Mouse (Mus musculus) liver, adult 2 months (tissue): Measurements from ENCODE around the gene Olfr731. TPM values are rescaled to one million over a fixed set of nuclear protein-coding genes. Genes with fewer than 3 reads are reported as not detected.

Source experiments
- DNase-seq: peaks from one replicate; pipeline ENCODE4 v3.0.0-alpha.2; 2011; ENCODE audit warnings: low read depth, low spot score; ENCODE audit errors: extremely low read depth
- H3K27ac ChIP-seq: fragments of 200-500 bp; replicated peaks from 2 replicates; pipeline ENCODE4 v1.5.1; 2012; ENCODE audit warnings: low read depth, mild to moderate bottlenecking, control low read depth, inconsistent platforms, low read length; ENCODE audit not compliant: insufficient read depth
- H3K27me3 ChIP-seq: fragments of 200-500 bp; 2 replicates; pipeline ENCODE4 v1.6.1; 2012; ENCODE audit warnings: mild to moderate bottlenecking, moderate library complexity, low read length, inconsistent platforms; ENCODE audit not compliant: control insufficient read depth, insufficient read depth
- H3K36me3 ChIP-seq: fragments of 200-500 bp; 2 replicates; pipeline ENCODE4 v1.6.1; 2012; ENCODE audit warnings: low read length, inconsistent platforms; ENCODE audit not compliant: control insufficient read depth, insufficient read depth
- H3K4me1 ChIP-seq: fragments of 200-500 bp; 2 replicates; pipeline ENCODE4 v1.6.1; 2011; ENCODE audit warnings: low read length; ENCODE audit not compliant: control insufficient read depth, insufficient read depth
- H3K4me3 ChIP-seq: fragments of 200-500 bp; 2 replicates; pipeline ENCODE4 v1.5.1; 2011; ENCODE audit warnings: low read depth, mild to moderate bottlenecking, control low read depth, low read length, moderate library complexity; ENCODE audit not compliant: insufficient read depth
- H3K79me2 ChIP-seq: fragments of 200-500 bp; 2 replicates; pipeline ENCODE4 v1.6.1; 2012; ENCODE audit warnings: inconsistent platforms, mild to moderate bottlenecking, low read length, moderate library complexity; ENCODE audit not compliant: control insufficient read depth, insufficient read depth
- H3K9ac ChIP-seq: fragments of 200-500 bp; 2 replicates; pipeline ENCODE4 v1.6.1; 2012; ENCODE audit warnings: low read depth, mild to moderate bottlenecking, control low read depth, inconsistent platforms, low read length
- CTCF ChIP-seq: fragments of 200-500 bp; IDR thresholded peaks from 2 replicates; pipeline ENCODE4 v1.5.1; 2011; ENCODE audit warnings: low read depth, low read length, control low read depth
- POLR2A ChIP-seq: fragments of 200-500 bp; IDR thresholded peaks from 2 replicates; pipeline ENCODE4 v1.6.1; 2011; ENCODE audit warnings: low read length, control low read depth; ENCODE audit not compliant: insufficient read depth; ENCODE audit errors: extremely low read depth
- WGBS: fragments of 180-500 bp; shearing (Covaris S2); methylation state at CpG from one replicate; pipeline ENCODE4 v1.1.7; 2018; 5-methylcytosine and 5-hydroxymethylcytosine counted together
- polyA plus RNA-seq: library from polyadenylated mRNA; depleted of rRNA; stranded (reverse); fragments of >200 nt; gene quantifications from 2 replicates; pipeline ENCODE4 v1.2.3, GENCODE M21; 2012; rRNA removed
- total RNA-seq: library from RNA; depleted of rRNA; stranded (reverse); fragments of >200 nt; gene quantifications from 2 replicates; pipeline ENCODE4 v1.2.3, GENCODE M21; 2014; rRNA removed

Gene Olfr731
- total RNA-seq, result not detected in 2 replicates
- polyA plus RNA-seq, result not detected in 2 replicates

- DNase-seq, result no peak
- TF ChIP-seq POLR2A (no peak), CTCF (no peak)
Measured at GRCm38 (mm10) chr14:50241766-50242165, at the start of gene Olfr731. TSS of gene Olfr731 (minus strand) at chr14:50241866.

GRCm38 (mm10) chr14:50284106-50284505 lies 42.4 kb upstream of the Olfr731 start, which contains the start of gene Olfr732:
TSS of gene Olfr732 (minus strand) at chr14:50284206.
- WGBS, result 97% methylated on average over 1 of the region's 1 CpGs

More at GRCm38 (mm10) chr14:50241766-50242165, at the start of gene Olfr731:
- Histone ChIP-seq H3K27ac (no peak within 1 kb of the TSS), H3K36me3 (no peaks in the 10 kb centered on the region), H3K27me3 (no peaks in the 10 kb centered on the region), H3K4me1 (no peaks in the 10 kb centered on the region), H3K79me2 (no peaks in the 10 kb centered on the region), H3K9ac (no peak within 1 kb of the TSS), H3K4me3 (no peak within 1 kb of the TSS)
- WGBS, result 73% methylated on average over 4 of the region's 4 CpGs

GRCm38 (mm10) chr14:50188098-50188497 lies 53.6 kb downstream of the Olfr731 start, which contains the start of gene Olfr730:
TSS of gene Olfr730 (minus strand) at chr14:50188198.
- Histone ChIP-seq H3K27me3 (no peaks in the 10 kb centered on the region), H3K4me1 (no peaks in the 10 kb centered on the region), H3K9ac (no peak within 1 kb of the TSS), H3K36me3 (no peaks in the 10 kb centered on the region), H3K4me3 (no peak within 1 kb of the TSS), H3K27ac (no peak within 1 kb of the TSS), H3K79me2 (no peaks in the 10 kb centered on the region)
- TF ChIP-seq POLR2A (no peak), CTCF (no peak)
- 45% methylated on average over 1 of the region's 1 CpGs for WGBS
- no peak for DNase-seq

More at GRCm38 (mm10) chr14:50284106-50284505, 42.4 kb upstream of the Olfr731 start, which contains the start of gene Olfr732:
- H3K4me1 ChIP-seq, result no peaks in the 10 kb centered on the region
- no peak for DNase-seq
- no peak for TF ChIP-seq POLR2A
- TF ChIP-seq CTCF, result no peak
- no peaks in the 10 kb centered on the region for H3K79me2 ChIP-seq
- no peak within 1 kb of the TSS for H3K27ac ChIP-seq
- no peaks in the 10 kb centered on the region for H3K27me3 ChIP-seq
- no peak within 1 kb of the TSS for H3K4me3 ChIP-seq
- H3K36me3 ChIP-seq, result no peaks in the 10 kb centered on the region
- no peak within 1 kb of the TSS for H3K9ac ChIP-seq

Other genes starting within 250 kb of the Olfr731 start
- gene Olfr725, start 201.5 kb downstream of the Olfr731 start, total RNA-seq, result not detected in 2 replicates
- gene Olfr725, start 201.5 kb downstream of the Olfr731 start, polyA plus RNA-seq, result not detected in 2 replicates
- not detected in 2 replicates for gene Olfr726, start 150.9 kb downstream of the Olfr731 start, total RNA-seq
- not detected in 2 replicates for gene Olfr726, start 150.9 kb downstream of the Olfr731 start, polyA plus RNA-seq
- gene Olfr727, start 118.7 kb downstream of the Olfr731 start, total RNA-seq, result not detected in 2 replicates
- gene Olfr727, start 118.7 kb downstream of the Olfr731 start, polyA plus RNA-seq, result not detected in 2 replicates
- gene Olfr728, start 99.2 kb downstream of the Olfr731 start, total RNA-seq, result not detected in 2 replicates
- not detected in 2 replicates for gene Olfr728, start 99.2 kb downstream of the Olfr731 start, polyA plus RNA-seq
- gene Olfr729, start 89.0 kb downstream of the Olfr731 start, total RNA-seq, result not detected in 2 replicates
- not detected in 2 replicates for gene Olfr729, start 89.0 kb downstream of the Olfr731 start, polyA plus RNA-seq
- gene Olfr730, start 53.7 kb downstream of the Olfr731 start, total RNA-seq, result not detected in 2 replicates
- not detected in 2 replicates for gene Olfr730, start 53.7 kb downstream of the Olfr731 start, polyA plus RNA-seq
- not detected in 2 replicates for gene Olfr732, start 42.3 kb upstream of the Olfr731 start, total RNA-seq
- not detected in 2 replicates for gene Olfr732, start 42.3 kb upstream of the Olfr731 start, polyA plus RNA-seq
- not detected in 2 replicates for gene Olfr733, start 59.7 kb upstream of the Olfr731 start, total RNA-seq
- not detected in 2 replicates for gene Olfr733, start 59.7 kb upstream of the Olfr731 start, polyA plus RNA-seq
- gene Olfr734, start 84.9 kb upstream of the Olfr731 start, total RNA-seq, result not detected in 2 replicates
- gene Olfr734, start 84.9 kb upstream of the Olfr731 start, polyA plus RNA-seq, result not detected in 2 replicates
- gene Olfr735, start 107.0 kb upstream of the Olfr731 start, total RNA-seq, result not detected in 2 replicates
- gene Olfr735, start 107.0 kb upstream of the Olfr731 start, polyA plus RNA-seq, result not detected in 2 replicates
- 0.28 and 0.34 TPM in 2 replicates for gene Tlr11, start 116.0 kb upstream of the Olfr731 start, total RNA-seq
- gene Tlr11, start 116.0 kb upstream of the Olfr731 start, polyA plus RNA-seq, result 0.10 and 0.17 TPM in 2 replicates
- not detected in 2 replicates for gene Olfr736, start 139.3 kb upstream of the Olfr731 start, total RNA-seq
- not detected in 2 replicates for gene Olfr736, start 139.3 kb upstream of the Olfr731 start, polyA plus RNA-seq
- gene Olfr738, start 165.7 kb upstream of the Olfr731 start, total RNA-seq, result not detected in 2 replicates
- gene Olfr738, start 165.7 kb upstream of the Olfr731 start, polyA plus RNA-seq, result not detected in 2 replicates
- not detected in 2 replicates for gene Olfr739, start 176.8 kb upstream of the Olfr731 start, total RNA-seq
- not detected in 2 replicates for gene Olfr739, start 176.8 kb upstream of the Olfr731 start, polyA plus RNA-seq
- gene Olfr740, start 203.7 kb upstream of the Olfr731 start, total RNA-seq, result not detected in 2 replicates
- not detected in 2 replicates for gene Olfr740, start 203.7 kb upstream of the Olfr731 start, polyA plus RNA-seq
- gene Olfr741, start 230.9 kb upstream of the Olfr731 start, total RNA-seq, result not detected in 2 replicates
- gene Olfr741, start 230.9 kb upstream of the Olfr731 start, polyA plus RNA-seq, result not detected in 2 replicates